In genomic region chr17:33780431-33780830, GRCm38 (mm10) we compare ENCODE assay signal across 8 mouse cellular contexts. TPM values are rescaled to one million over a fixed set of nuclear protein-coding genes. Genes with fewer than 3 reads are reported as not detected.
DNase-seq lines count a peak whose midpoint lies in the region; ATAC-seq and TF ChIP-seq lines count a peak whose summit lies in the region.

No protein-coding gene starts in this region.

- 80% methylated on average over 5 of the region's 5 CpGs for WGBS in embryonic facial prominence, embryonic 12.5 days
- 92% methylated on average over 5 of the region's 5 CpGs for WGBS in hindbrain, embryonic 11.5 days
- 50% methylated on average over 5 of the region's 5 CpGs for WGBS in liver, embryonic 11.5 days

- H3K9ac ChIP-seq in embryonic facial prominence, embryonic 12.5 days = 0 out of 2 replicates have a peak overlapping the region, but pooled peaks have one; percentile 62
- H3K9ac ChIP-seq in hindbrain, embryonic 11.5 days (ENCODE audit: low read depth, low read length) = 0 out of 2 replicates have a peak overlapping the region, but pooled peaks have one; percentile 58
- peak overlapping the region; percentile 83 for H3K9ac ChIP-seq in liver, embryonic 11.5 days (ENCODE audit: low read depth, low read length)

- peak overlapping the region; percentile 77 for H3K4me2 ChIP-seq in embryonic facial prominence, embryonic 12.5 days (replicated peaks)
- peak overlapping the region; percentile 87 for H3K4me2 ChIP-seq in hindbrain, embryonic 11.5 days (replicated peaks; ENCODE audit: low read depth, low read length)
- peak overlapping the region; percentile 95 for H3K4me2 ChIP-seq in liver, embryonic 11.5 days
- H3K4me2 ChIP-seq in myocyte (ENCODE audit: low read depth) = peak overlapping the region; percentile 88

- H3ac ChIP-seq in myocyte (ENCODE audit: control insufficient read depth, insufficient read length) = peak overlapping the region; percentile 8

- H3K79me2 ChIP-seq in myocyte (ENCODE audit: control insufficient read depth, insufficient read depth) = no peaks in the 10 kb centered on the region

- peak; percentile 38 for DNase-seq in left cerebral cortex, postnatal 4 days
- DNase-seq in left cerebral cortex, postnatal 14 days (ENCODE audit: low spot score in 2 of 2) = no peak
- no peak for DNase-seq in hindbrain, embryonic 11.5 days (ENCODE audit: low spot score)
- DNase-seq in liver, embryonic 11.5 days (ENCODE audit: low spot score) = no peak
- DNase-seq in layer of hippocampus, adult 9-11 months = no peak
- no peak for DNase-seq in frontal cortex, adult 2 months (ENCODE audit: extremely low spot score in 1 of 2, low spot score in 1 of 2)

- peak overlapping the region; percentile 94 for H3K27ac ChIP-seq in embryonic facial prominence, embryonic 12.5 days
- H3K27ac ChIP-seq in hindbrain, embryonic 11.5 days (ENCODE audit: low read depth, low read length) = 0 out of 2 replicates have a peak overlapping the region, but pooled peaks have one; percentile 6
- peak overlapping the region; percentile 78; the same call in 1 of the 2 replicates for H3K27ac ChIP-seq in liver, embryonic 11.5 days (ENCODE audit: low read depth, low read length)

- no peaks in the 10 kb centered on the region for H3K27me3 ChIP-seq in embryonic facial prominence, embryonic 12.5 days
- H3K27me3 ChIP-seq in hindbrain, embryonic 11.5 days (ENCODE audit: control insufficient read depth, insufficient read depth, low read length) = no peaks in the 10 kb centered on the region
- H3K27me3 ChIP-seq in liver, embryonic 11.5 days (replicated peaks; ENCODE audit: control insufficient read depth, insufficient read depth, low read length) = no peaks in the 10 kb centered on the region
- no peaks in the 10 kb centered on the region for H3K27me3 ChIP-seq in myocyte (ENCODE audit: control insufficient read depth, insufficient read depth, insufficient read length)

- peaks cover 27% of the 10 kb centered on the region for H3K36me3 ChIP-seq in embryonic facial prominence, embryonic 12.5 days
- no peaks in the 10 kb centered on the region for H3K36me3 ChIP-seq in hindbrain, embryonic 11.5 days (ENCODE audit: control insufficient read depth, insufficient read depth, low read length)
- H3K36me3 ChIP-seq in liver, embryonic 11.5 days (ENCODE audit: control insufficient read depth, insufficient read depth, low read length) = peaks cover 13% of the 10 kb centered on the region; the same call in 1 of the 2 replicates
- H3K36me3 ChIP-seq in myocyte (ENCODE audit: control insufficient read depth, insufficient read depth) = peaks cover 21% of the 10 kb centered on the region

- H3K4me1 ChIP-seq in embryonic facial prominence, embryonic 12.5 days = peaks cover 52% of the 10 kb centered on the region
- no peaks in the 10 kb centered on the region for H3K4me1 ChIP-seq in hindbrain, embryonic 11.5 days (replicated peaks; ENCODE audit: control insufficient read depth, insufficient read depth, low read length)
- H3K4me1 ChIP-seq in liver, embryonic 11.5 days (replicated peaks; ENCODE audit: control insufficient read depth, insufficient read depth, low read length) = peaks cover 30% of the 10 kb centered on the region

- H3K9me3 ChIP-seq in embryonic facial prominence, embryonic 12.5 days = no peaks in the 10 kb centered on the region
- no peaks in the 10 kb centered on the region for H3K9me3 ChIP-seq in hindbrain, embryonic 11.5 days (ENCODE audit: control insufficient read depth, low read length)
- no peaks in the 10 kb centered on the region for H3K9me3 ChIP-seq in liver, embryonic 11.5 days (ENCODE audit: control insufficient read depth, low read length)

- ATAC-seq in embryonic facial prominence, embryonic 12.5 days (ENCODE audit: insufficient number of reproducible peaks, insufficient read depth, low FRiP score, low TSS enrichment) = no peak
- no peak for ATAC-seq in hindbrain, embryonic 11.5 days (ENCODE audit: low FRiP score)
- ATAC-seq in liver, embryonic 11.5 days (replicated peaks; ENCODE audit: low FRiP score) = no peak

- H3K4me3 ChIP-seq in embryonic facial prominence, embryonic 12.5 days = peak overlapping the region; percentile 51
- H3K4me3 ChIP-seq in hindbrain, embryonic 11.5 days (ENCODE audit: low read depth, low read length) = peak overlapping the region; percentile 40; the same call in 1 of the 2 replicates
- peak overlapping the region; percentile 67 for H3K4me3 ChIP-seq in liver, embryonic 11.5 days (ENCODE audit: low read depth, low read length)
- peak overlapping the region; percentile 25 for H3K4me3 ChIP-seq in myocyte

- intact Hi-C loops in left cerebral cortex, postnatal 4 days (cut with DNase I) = no loop called here
- intact Hi-C loops in left cerebral cortex, postnatal 14 days (cut with DNase I) = no loop called here

- TF ChIP-seq POLR2A in myocyte (IDR thresholded peaks at IDR 0.05; ENCODE audit: insufficient read length, low read depth) = no peak

TF ChIP-seq in myocyte, 11 proteins besides CTCF, POLR2A, EP300 and RAD21:
- TF ChIP-seq MYOG (IDR thresholded peaks at IDR 0.05; ENCODE audit: control insufficient read depth in 1 of 3, insufficient read depth in 1 of 3, insufficient read length in 2 of 3, low read depth in 2 of 3) (no peak), MYOD1 (IDR thresholded peaks at IDR 0.05; ENCODE audit: control insufficient read depth in 1 of 3, insufficient read length in 2 of 3, low read depth in 2 of 3) (peak in 1 of 3 experiments; percentile 53), CEBPB (IDR thresholded peaks at IDR 0.05; ENCODE audit: insufficient read depth, poor library complexity, severe bottlenecking) (0 out of 2 replicates have a peak, but pooled peaks have one; percentile 40), MAX (IDR thresholded peaks at IDR 0.05; ENCODE audit: low read depth) (no peak), REST (IDR thresholded peaks at IDR 0.05; ENCODE audit: insufficient read depth, insufficient read length) (no peak)

RNA-seq across cellular contexts. Expression of gene Angptl4, which starts 1.2 kb away (rescaled TPM):
- 10 to 100 TPM in 1 of 2 experiments, 1 to 10 TPM in 1; 9.7 to 10.8 TPM for total RNA-seq in left cerebral cortex, postnatal 4 days (2021)
- 1 to 10 TPM; 5.5 to 6.6 TPM for total RNA-seq in left cerebral cortex, postnatal 14 days (2021)
- polyA plus RNA-seq in embryonic facial prominence, embryonic 12.5 days (2016; fragmentation: Nextera tagmentation; extraction: Ambion mirVana) = 44.2 and 45.6 TPM in 2 replicates
- 22.0 and 22.5 TPM in 2 replicates for polyA plus RNA-seq in hindbrain, embryonic 11.5 days (2014; fragmentation: Nextera tagmentation; extraction: Ambion mirVana)
- 28.1 and 31.9 TPM in 2 replicates for polyA plus RNA-seq in liver, embryonic 11.5 days (2014; fragmentation: Nextera tagmentation; extraction: Ambion mirVana)
- 42.8 TPM for polyA plus RNA-seq in myocyte (2012; fragmentation: generic; extraction: Trizol)
- polyA plus RNA-seq in frontal cortex, adult 2 months (2012; rRNA removed) = 4.2 and 4.4 TPM in 2 replicates

RNA-seq across cellular contexts. Expression of gene Rab11b, which starts 20.1 kb away (rescaled TPM):
- total RNA-seq in left cerebral cortex, postnatal 4 days (2021) = 100 to 1,000 TPM; 361 to 382 TPM
- total RNA-seq in left cerebral cortex, postnatal 14 days (2021) = 100 to 1,000 TPM; 302 to 341 TPM
- 367 and 378 TPM in 2 replicates for polyA plus RNA-seq in embryonic facial prominence, embryonic 12.5 days (2016; fragmentation: Nextera tagmentation; extraction: Ambion mirVana)
- polyA plus RNA-seq in hindbrain, embryonic 11.5 days (2014; fragmentation: Nextera tagmentation; extraction: Ambion mirVana) = 334 and 359 TPM in 2 replicates
- 184 and 199 TPM in 2 replicates for polyA plus RNA-seq in liver, embryonic 11.5 days (2014; fragmentation: Nextera tagmentation; extraction: Ambion mirVana)
- polyA plus RNA-seq in myocyte (2012; fragmentation: generic; extraction: Trizol) = 126 TPM
- polyA plus RNA-seq in frontal cortex, adult 2 months (2012; rRNA removed) = 461 and 466 TPM in 2 replicates

RNA-seq across cellular contexts. Expression of gene Kank3, which starts 29.9 kb away (rescaled TPM):
- 10 to 100 TPM; 38.6 to 44.1 TPM for total RNA-seq in left cerebral cortex, postnatal 4 days (2021)
- total RNA-seq in left cerebral cortex, postnatal 14 days (2021) = 10 to 100 TPM; 36.2 to 41.2 TPM
- 32.4 and 35.4 TPM in 2 replicates for polyA plus RNA-seq in embryonic facial prominence, embryonic 12.5 days (2016; fragmentation: Nextera tagmentation; extraction: Ambion mirVana)
- polyA plus RNA-seq in hindbrain, embryonic 11.5 days (2014; fragmentation: Nextera tagmentation; extraction: Ambion mirVana) = 22.7 and 30.1 TPM in 2 replicates
- 21.4 and 23.4 TPM in 2 replicates for polyA plus RNA-seq in liver, embryonic 11.5 days (2014; fragmentation: Nextera tagmentation; extraction: Ambion mirVana)
- polyA plus RNA-seq in myocyte (2012; fragmentation: generic; extraction: Trizol) = 8.3 TPM
- 171 and 180 TPM in 2 replicates for polyA plus RNA-seq in frontal cortex, adult 2 months (2012; rRNA removed)

RNA-seq across cellular contexts. Expression of gene Rps28, which starts 43.9 kb away (rescaled TPM):
- total RNA-seq in left cerebral cortex, postnatal 4 days (2021) = 1,000 to 10,000 TPM; 1,155 to 1,182 TPM
- 100 to 1,000 TPM; 681 to 713 TPM for total RNA-seq in left cerebral cortex, postnatal 14 days (2021)
- polyA plus RNA-seq in embryonic facial prominence, embryonic 12.5 days (2016; fragmentation: Nextera tagmentation; extraction: Ambion mirVana) = 875 and 894 TPM in 2 replicates
- polyA plus RNA-seq in hindbrain, embryonic 11.5 days (2014; fragmentation: Nextera tagmentation; extraction: Ambion mirVana) = 706 and 742 TPM in 2 replicates
- polyA plus RNA-seq in liver, embryonic 11.5 days (2014; fragmentation: Nextera tagmentation; extraction: Ambion mirVana) = 1,026 and 1,173 TPM in 2 replicates
- 6,768 TPM for polyA plus RNA-seq in myocyte (2012; fragmentation: generic; extraction: Trizol)
- 683 and 811 TPM in 2 replicates for polyA plus RNA-seq in frontal cortex, adult 2 months (2012; rRNA removed)

RNA-seq across cellular contexts. Expression of gene Ndufa7, which starts 43.9 kb away (rescaled TPM):
- 100 to 1,000 TPM; 214 to 232 TPM for total RNA-seq in left cerebral cortex, postnatal 4 days (2021)
- 100 to 1,000 TPM; 229 to 243 TPM for total RNA-seq in left cerebral cortex, postnatal 14 days (2021)
- polyA plus RNA-seq in embryonic facial prominence, embryonic 12.5 days (2016; fragmentation: Nextera tagmentation; extraction: Ambion mirVana) = 421 and 479 TPM in 2 replicates
- 445 and 467 TPM in 2 replicates for polyA plus RNA-seq in hindbrain, embryonic 11.5 days (2014; fragmentation: Nextera tagmentation; extraction: Ambion mirVana)
- 390 and 411 TPM in 2 replicates for polyA plus RNA-seq in liver, embryonic 11.5 days (2014; fragmentation: Nextera tagmentation; extraction: Ambion mirVana)
- polyA plus RNA-seq in myocyte (2012; fragmentation: generic; extraction: Trizol) = 614 TPM
- polyA plus RNA-seq in frontal cortex, adult 2 months (2012; rRNA removed) = 316 and 318 TPM in 2 replicates

Comparison
In these comparisons a context has a peak if more than half of its experiments do, and no peak if none do; other contexts are left out.
1. H3K27ac ChIP-seq: peak in every context shown above with its lines; median percentile 94 in embryonic facial prominence, embryonic 12.5 days; 78 in liver, embryonic 11.5 days; 6 in hindbrain, embryonic 11.5 days.